Mouse (Mus musculus) kidney, adult 11 months (tissue): Measurements from ENCODE around the gene P2rx3.

ENCODE experiments used
- DNase-seq: peaks from one replicate; pipeline ENCODE4 v3.0.0; 2022

The P2rx3 gene

GRCm38 (mm10) chr2:85038336-85038735, 1.1 kb upstream of the P2rx3 start:
- no peak for DNase-seq

- peak; percentile 21 for DNase-seq
These were observed 685 bp downstream of the P2rx3 start for GRCm38 (mm10) chr2:85036507-85037046.

GRCm38 (mm10) chr2:85034169-85034568, 3.1 kb downstream of the P2rx3 start:
- no peak for DNase-seq

GRCm38 (mm10) chr2:85033121-85033520, 4.1 kb downstream of the P2rx3 start:
- DNase-seq = no peak

- DNase-seq = no peak
These were observed 6.3 kb downstream of the P2rx3 start for GRCm38 (mm10) chr2:85030989-85031388.

GRCm38 (mm10) chr2:85029897-85030296, 7.4 kb downstream of the P2rx3 start:
- DNase-seq = no peak

GRCm38 (mm10) chr2:85027281-85027680, 10.0 kb downstream of the P2rx3 start:
- no peak for DNase-seq

GRCm38 (mm10) chr2:85026178-85026577, 11.1 kb downstream of the P2rx3 start:
- no peak for DNase-seq

- no peak for DNase-seq
These were observed 15.2 kb downstream of the P2rx3 start for GRCm38 (mm10) chr2:85022043-85022442.

- DNase-seq = no peak
These were observed 22.7 kb downstream of the P2rx3 start for GRCm38 (mm10) chr2:85014588-85014982.

- no peak for DNase-seq
These were observed 23.3 kb downstream of the P2rx3 start for GRCm38 (mm10) chr2:85013826-85014587.

- no peak for DNase-seq
These were observed 24.6 kb downstream of the P2rx3 start for GRCm38 (mm10) chr2:85012679-85013078.

GRCm38 (mm10) chr2:85011906-85012604, 25.2 kb downstream of the P2rx3 start:
- no peak for DNase-seq

- no peak for DNase-seq
These were observed 28.1 kb downstream of the P2rx3 start for GRCm38 (mm10) chr2:85009212-85009611.

GRCm38 (mm10) chr2:85007729-85008128, 29.5 kb downstream of the P2rx3 start:
- DNase-seq = no peak

- DNase-seq = no peak
These were observed 30.7 kb downstream of the P2rx3 start for GRCm38 (mm10) chr2:85006600-85006999.

- DNase-seq = no peak
These were observed 32.9 kb downstream of the P2rx3 start for GRCm38 (mm10) chr2:85004341-85004740.

GRCm38 (mm10) chr2:85002575-85002974, 34.7 kb downstream of the P2rx3 start:
- DNase-seq = no peak

GRCm38 (mm10) chr2:85001497-85001896, 35.8 kb downstream of the P2rx3 start:
- DNase-seq = peak; percentile 19

GRCm38 (mm10) chr2:84999486-85000181, 37.6 kb downstream of the P2rx3 start:
- peak; percentile 14 for DNase-seq

- no peak for DNase-seq
These were observed 40.9 kb downstream of the P2rx3 start for GRCm38 (mm10) chr2:84996376-84996775.

GRCm38 (mm10) chr2:84987930-84988329, 49.3 kb downstream of the P2rx3 start, which contains the start of gene Prg3:
Gene Prg3 (plus strand): TSS chr2:84988215.
- DNase-seq = no peak

GRCm38 (mm10) chr2:84980188-84980587, 57.1 kb downstream of the P2rx3 start, which contains the start of gene Prg2:
Gene Prg2 (plus strand): TSS chr2:84980461.
- DNase-seq = no peak
